Mouse (Mus musculus) limb, embryonic 15.5 days (tissue): ENCODE measurements around the gene Sec14l1. TPM values are rescaled to one million over a fixed set of nuclear protein-coding genes. Genes with fewer than 3 reads are reported as not detected.
"Not testable (repeated sequence)": the region's sequence is repeated elsewhere in the genome, so short reads cannot be mapped to it uniquely, and the experiment has no call there.

Experiments
- ATAC-seq: fragments of 200-750 bp; cut with Nextera tagmentation; 2 replicates; pipeline ENCODE4 v1.8.0; 2017; ENCODE audit warnings: low read depth, moderate TSS enrichment; ENCODE audit not compliant: insufficient number of reproducible peaks, low FRiP score, low TSS enrichment
- H3K27ac ChIP-seq: fragments of 300-500 bp; sonication (generic); 2 replicates; pipeline ENCODE4 v1.5.1; 2015; ENCODE audit warnings: moderate library complexity, mild to moderate bottlenecking, inconsistent platforms
- H3K27me3 ChIP-seq: fragments of 300-500 bp; sonication (generic); 2 replicates; pipeline ENCODE4 v1.6.1; 2015; ENCODE audit warnings: inconsistent platforms
- H3K36me3 ChIP-seq: fragments of 300-500 bp; sonication (generic); 2 replicates; pipeline ENCODE4 v1.6.1; 2015; ENCODE audit warnings: inconsistent platforms
- H3K4me1 ChIP-seq: fragments of 300-500 bp; sonication (generic); 2 replicates; pipeline ENCODE4 v1.6.1; 2015; ENCODE audit warnings: inconsistent platforms
- H3K4me2 ChIP-seq: fragments of 300-500 bp; sonication (generic); 2 replicates; pipeline ENCODE4 v1.6.1; 2015; ENCODE audit warnings: mild to moderate bottlenecking, inconsistent platforms
- H3K4me3 ChIP-seq: fragments of 300-500 bp; sonication (generic); 2 replicates; pipeline ENCODE4 v1.5.1; 2015; ENCODE audit warnings: mild to moderate bottlenecking, inconsistent platforms
- H3K9ac ChIP-seq: fragments of 300-500 bp; sonication (generic); 2 replicates; pipeline ENCODE4 v1.6.1; 2015; ENCODE audit warnings: inconsistent platforms
- H3K9me3 ChIP-seq: fragments of 300-500 bp; sonication (generic); 2 replicates; pipeline ENCODE4 v1.6.1; 2016; ENCODE audit warnings: inconsistent platforms
- WGBS: fragments of 180-500 bp; shearing (Covaris S2); methylation state at CpG from one replicate; pipeline ENCODE4 v1.1.7; 2015; 5-methylcytosine and 5-hydroxymethylcytosine counted together
- polyA plus RNA-seq: library from polyadenylated mRNA; unstranded; fragments of >200 nt; fragmentation: Nextera tagmentation; extraction: Ambion mirVana; gene quantifications from 2 replicates; pipeline ENCODE4 v1.2.1, GENCODE M21; 2015

The Sec14l1 gene
- 59.2 and 69.7 TPM in 2 replicates for polyA plus RNA-seq

DNA sequence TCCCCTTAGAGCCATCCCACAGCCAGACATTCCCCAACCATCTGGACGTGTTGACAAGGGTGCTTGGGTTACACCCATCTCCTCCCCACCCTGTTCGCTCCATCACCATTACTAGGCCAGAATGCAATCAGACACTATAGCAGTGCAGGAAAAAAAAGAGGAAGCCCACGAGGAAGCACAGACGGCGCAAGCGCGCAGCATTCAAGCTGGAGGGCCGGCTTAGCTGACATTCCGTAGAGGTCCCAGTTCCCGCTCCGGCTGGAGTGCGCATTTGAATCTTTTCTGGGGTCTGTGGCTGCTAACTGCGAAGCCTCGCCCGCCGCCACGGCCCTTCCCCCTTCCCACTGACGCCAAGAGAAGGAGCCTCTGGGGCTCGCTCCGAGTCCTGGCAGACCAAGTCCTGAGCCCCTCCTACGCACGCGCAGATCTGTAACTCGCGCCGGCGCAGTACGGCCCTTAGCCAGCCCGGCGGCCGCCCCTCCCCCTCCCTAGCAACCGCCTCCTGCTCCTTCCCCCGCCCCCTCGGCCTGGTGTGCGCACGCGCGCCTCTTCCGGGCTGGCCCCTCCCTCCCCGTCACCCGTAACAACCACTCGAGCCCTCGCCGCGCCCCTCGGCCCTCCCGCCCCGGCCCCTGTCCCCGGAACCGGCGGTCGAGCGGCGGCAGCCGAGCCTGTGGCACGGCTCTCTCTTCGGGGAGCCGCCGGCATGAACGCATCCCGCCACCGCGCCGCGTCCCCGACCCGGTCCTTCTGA, at the start of gene Sec14l1:
Gene Sec14l1, plus strand, starts transcription at position 577 of the 754 bp plus-strand sequence.
- Histone ChIP-seq H3K4me3 (peak within 1 kb of the TSS; percentile 81), H3K4me1 (peaks cover 58% of the 10 kb centered on the region), H3K36me3 (peaks cover 9% of the 10 kb centered on the region; the same call in 1 of the 2 replicates), H3K27me3 (no peaks in the 10 kb centered on the region), H3K9me3 (no peaks in the 10 kb centered on the region), H3K4me2 (peak within 1 kb of the TSS; percentile 66), H3K27ac (peak within 1 kb of the TSS; percentile 99), H3K9ac (peak within 1 kb of the TSS; percentile 87)
- peak; percentile 91 for ATAC-seq
- under 1% methylated on average over 64 of the region's 67 CpGs for WGBS

DNA sequence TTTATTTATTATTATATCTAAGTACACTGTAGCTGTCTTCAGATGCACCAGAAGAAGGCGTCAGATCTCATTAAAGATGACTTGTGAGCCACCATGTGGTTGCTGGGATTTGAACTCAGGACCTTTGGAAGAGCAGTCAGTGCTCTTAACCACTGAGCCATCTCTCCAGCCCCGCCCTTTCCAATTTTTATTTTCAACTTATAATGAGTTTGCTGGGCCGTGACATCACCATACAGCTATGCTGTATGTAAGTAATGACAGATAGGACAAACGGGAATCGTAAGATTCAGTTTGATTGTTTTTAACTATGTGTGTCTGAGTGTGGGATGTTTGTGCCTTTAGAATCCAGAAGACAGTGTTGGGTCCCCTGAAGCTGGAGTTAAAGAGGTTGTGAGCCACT, 49.4 kb upstream of the Sec14l1 start:
- H3K36me3 ChIP-seq, H3K4me2 ChIP-seq, H3K4me3 ChIP-seq, ATAC-seq, H3K27me3 ChIP-seq, H3K4me1 ChIP-seq, H3K9ac ChIP-seq, H3K9me3 ChIP-seq, H3K27ac ChIP-seq: not testable (repeated sequence)
- 83% methylated on average over 5 of the region's 5 CpGs for WGBS

DNA sequence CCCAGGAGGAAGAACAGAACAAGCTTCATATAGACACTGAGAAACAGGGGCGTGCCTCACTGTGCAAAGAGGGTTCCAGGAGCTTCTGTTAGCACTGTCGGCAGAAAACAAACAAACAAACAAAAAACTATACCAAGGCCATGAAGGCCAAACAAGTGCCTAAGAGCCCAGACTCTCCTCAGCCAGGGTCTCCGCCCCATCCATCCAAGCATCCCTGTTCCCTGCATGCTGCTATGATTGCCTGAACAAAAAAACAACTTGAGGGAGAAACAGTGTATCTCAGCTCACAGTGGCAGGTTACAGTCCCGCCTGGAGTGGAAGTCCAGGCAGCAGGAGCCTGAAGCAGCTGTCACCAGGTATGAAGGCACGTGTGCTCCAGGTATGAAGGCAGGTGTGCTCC, 48.2 kb upstream of the Sec14l1 start:
- Histone ChIP-seq H3K4me2 (no peak overlapping the region), H3K9me3 (no peaks in the 10 kb centered on the region), H3K36me3 (no peaks in the 10 kb centered on the region), H3K4me1 (no peaks in the 10 kb centered on the region), H3K4me3 (no peak overlapping the region), H3K27me3 (0 out of 2 replicates have a peak, but pooled peaks cover 7% of the 10 kb centered on the region), H3K9ac (no peak overlapping the region), H3K27ac (no peak overlapping the region)
- WGBS: 70% methylated on average over 5 of the region's 5 CpGs
- ATAC-seq: no peak

DNA sequence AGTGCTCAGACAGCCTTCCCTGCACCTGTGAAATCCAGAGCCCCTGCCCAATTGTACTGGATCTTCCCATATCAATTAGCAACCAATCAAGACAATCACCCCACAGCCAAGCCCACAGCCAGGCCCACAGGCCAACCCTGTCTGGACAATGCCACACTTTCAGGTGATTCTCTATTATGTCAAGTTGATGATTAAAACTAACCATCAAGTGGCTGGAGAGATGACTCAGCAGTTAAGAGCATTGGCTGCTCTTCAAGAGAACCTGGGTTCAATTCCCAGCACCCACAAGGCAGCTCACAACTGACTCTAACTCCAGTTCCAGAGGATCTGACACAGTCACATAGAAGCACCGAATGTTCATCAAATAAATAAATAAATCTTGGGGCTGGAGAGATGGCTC, 46.6 kb upstream of the Sec14l1 start:
- Histone ChIP-seq H3K4me3 (no peak overlapping the region), H3K27me3 (0 out of 2 replicates have a peak, but pooled peaks cover 7% of the 10 kb centered on the region), H3K9me3 (no peaks in the 10 kb centered on the region), H3K4me1 (0 out of 2 replicates have a peak, but pooled peaks cover 3% of the 10 kb centered on the region), H3K4me2 (no peak overlapping the region), H3K36me3 (no peaks in the 10 kb centered on the region), H3K27ac (no peak overlapping the region), H3K9ac (no peak overlapping the region)
- ATAC-seq: no peak
- WGBS: 85% methylated on average over 1 of the region's 1 CpGs

DNA sequence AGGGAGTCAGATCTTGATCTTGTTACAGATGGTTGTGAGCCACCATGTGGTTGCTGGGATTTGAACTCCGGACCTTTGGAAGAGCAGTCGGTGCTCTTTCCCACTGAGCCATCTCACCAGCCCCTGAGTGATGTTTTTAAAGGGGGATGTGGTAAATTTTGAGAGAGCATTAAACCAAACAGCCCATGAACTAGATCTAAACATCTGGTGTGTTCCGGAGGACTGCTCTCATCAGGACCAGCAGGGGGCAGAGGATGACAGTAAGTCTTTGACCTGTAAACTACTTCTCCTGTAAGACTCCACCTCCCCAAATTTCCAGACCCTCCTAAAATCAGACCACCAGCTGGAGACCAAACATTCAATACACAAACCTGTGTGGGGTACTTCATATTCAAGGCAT, 45.9 kb upstream of the Sec14l1 start:
- H3K9ac ChIP-seq: no peak overlapping the region
- WGBS: 74% methylated on average over 3 of the region's 3 CpGs
- H3K36me3 ChIP-seq: no peaks in the 10 kb centered on the region
- no peak overlapping the region for H3K4me2 ChIP-seq
- H3K27ac ChIP-seq: no peak overlapping the region
- ATAC-seq: no peak
- H3K9me3 ChIP-seq: no peaks in the 10 kb centered on the region
- no peak overlapping the region for H3K4me3 ChIP-seq
- H3K27me3 ChIP-seq: 0 out of 2 replicates have a peak, but pooled peaks cover 7% of the 10 kb centered on the region
- H3K4me1 ChIP-seq: 0 out of 2 replicates have a peak, but pooled peaks cover 3% of the 10 kb centered on the region

DNA sequence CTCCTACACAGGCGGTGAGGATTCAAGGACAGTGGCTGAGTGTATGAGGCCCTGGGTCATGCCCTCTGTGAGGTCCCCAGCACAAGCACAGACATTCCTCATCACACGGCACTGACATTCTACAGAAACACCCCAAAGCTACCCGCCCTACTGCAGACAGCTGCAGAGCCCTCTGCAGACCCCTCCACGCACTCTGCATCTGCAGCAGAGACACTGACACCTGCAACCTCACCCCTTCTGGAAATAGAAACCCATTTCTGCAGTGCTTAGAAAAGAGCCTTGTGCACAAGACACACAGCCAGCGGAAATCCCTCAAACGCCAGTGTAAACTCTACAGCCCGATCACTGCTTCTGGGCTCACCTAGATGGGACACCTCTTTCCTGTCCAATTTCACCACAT, 44.3 kb upstream of the Sec14l1 start:
- Histone ChIP-seq H3K36me3 (no peaks in the 10 kb centered on the region), H3K9ac (no peak overlapping the region)
- WGBS: 69% methylated on average over 7 of the region's 7 CpGs

DNA sequence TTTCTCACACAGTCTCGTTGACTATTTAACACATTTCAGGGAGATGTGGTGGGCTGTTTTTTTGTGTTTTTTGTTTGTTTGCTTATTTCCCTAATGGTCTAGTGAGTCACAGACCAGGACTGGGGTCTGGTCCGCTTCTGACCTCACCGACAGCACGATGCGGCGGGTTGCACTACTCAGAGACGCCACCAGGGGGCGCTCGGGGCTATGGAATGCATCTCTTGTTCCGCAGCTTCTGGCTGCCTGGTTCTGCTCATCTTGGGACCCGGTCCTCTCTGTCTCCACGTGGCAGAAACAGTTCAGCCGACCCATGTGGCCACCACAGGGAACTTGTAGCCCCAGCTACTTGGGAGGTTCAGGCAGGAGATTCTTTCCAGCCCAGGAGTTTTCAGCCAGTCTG, 42.8 kb upstream of the Sec14l1 start:
- Histone ChIP-seq H3K27ac (no peak overlapping the region), H3K4me3 (no peak overlapping the region), H3K27me3 (0 out of 2 replicates have a peak, but pooled peaks cover 7% of the 10 kb centered on the region), H3K9me3 (no peaks in the 10 kb centered on the region), H3K4me2 (no peak overlapping the region), H3K36me3 (no peaks in the 10 kb centered on the region), H3K4me1 (peaks cover 10% of the 10 kb centered on the region), H3K9ac (no peak overlapping the region)
- ATAC-seq: peak; percentile 57; the same call in 1 of the 2 replicates
- under 1% methylated on average over 13 of the region's 13 CpGs for whole genome bisulfite sequencing

More for the DNA sequence above, 44.3 kb upstream of the Sec14l1 start:
- H3K27me3 ChIP-seq: 0 out of 2 replicates have a peak, but pooled peaks cover 7% of the 10 kb centered on the region
- H3K27ac ChIP-seq: no peak overlapping the region
- H3K4me1 ChIP-seq: 0 out of 2 replicates have a peak, but pooled peaks cover 3% of the 10 kb centered on the region
- H3K4me3 ChIP-seq: no peak overlapping the region
- ATAC-seq: no peak
- H3K9me3 ChIP-seq: no peaks in the 10 kb centered on the region
- no peak overlapping the region for H3K4me2 ChIP-seq

DNA sequence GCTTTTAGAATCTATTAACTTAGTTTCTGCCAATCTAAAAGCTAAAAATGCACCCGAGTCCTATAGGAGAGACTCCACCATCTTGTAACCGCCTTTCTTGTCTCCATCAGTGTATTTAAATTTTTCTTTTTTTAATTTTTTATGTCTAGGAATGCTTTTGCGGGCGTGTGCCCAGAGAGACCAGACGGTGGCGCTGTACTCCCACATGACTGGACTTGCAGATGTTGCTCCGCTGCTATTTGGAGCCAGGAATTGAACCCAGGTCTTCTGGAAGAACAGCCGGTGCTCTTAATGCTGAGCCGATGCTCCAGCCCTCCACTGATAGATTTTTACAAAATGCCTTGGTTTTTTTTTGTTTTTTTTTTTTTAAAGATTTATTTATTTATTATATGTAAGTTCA, 41.5 kb upstream of the Sec14l1 start:
- Histone ChIP-seq H3K9me3 (no peaks in the 10 kb centered on the region), H3K27ac (no peak overlapping the region), H3K27me3 (0 out of 2 replicates have a peak, but pooled peaks cover 7% of the 10 kb centered on the region), H3K4me1 (peaks cover 23% of the 10 kb centered on the region), H3K4me2 (no peak overlapping the region), H3K9ac (no peak overlapping the region), H3K36me3 (peaks cover 7% of the 10 kb centered on the region; the same call in 1 of the 2 replicates), H3K4me3 (no peak overlapping the region)
- ATAC-seq: no peak
- 94% methylated on average over 9 of the region's 9 CpGs for WGBS

DNA sequence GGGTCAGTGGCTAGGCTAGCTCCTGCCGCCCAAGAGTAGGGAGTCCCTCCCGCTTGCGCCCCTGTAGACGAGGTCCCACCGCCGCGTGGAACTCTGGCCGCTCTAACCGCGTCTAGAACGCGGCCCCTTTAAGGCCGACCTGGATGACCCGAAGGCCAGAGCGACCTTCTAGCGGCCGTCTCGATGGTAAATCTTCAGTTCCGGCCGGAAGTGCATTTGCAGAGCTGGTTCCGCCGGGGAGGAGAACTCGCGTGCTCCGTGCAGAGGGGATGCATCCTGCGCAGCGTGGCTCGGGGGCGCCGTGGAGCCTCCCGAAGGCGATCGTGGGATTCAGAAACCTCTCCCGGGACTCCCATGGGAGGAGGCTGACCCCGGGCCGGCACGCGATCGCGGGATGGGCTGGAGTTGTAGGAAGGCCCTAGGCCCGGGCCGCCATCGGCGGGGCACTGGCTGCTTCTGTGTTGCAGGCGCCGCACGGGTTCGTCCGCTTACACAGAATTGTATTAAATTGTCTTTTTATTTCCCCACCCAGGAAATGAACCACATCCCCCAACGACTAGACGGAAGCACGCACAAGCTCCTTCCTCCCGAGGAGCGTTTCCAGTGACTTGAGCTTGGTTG, 38.3 kb upstream of the Sec14l1 start:
- H3K27me3 ChIP-seq: no peaks in the 10 kb centered on the region
- no peaks in the 10 kb centered on the region for H3K9me3 ChIP-seq
- peak overlapping the region; percentile 69 for H3K4me3 ChIP-seq
- peak overlapping the region; percentile 80 for H3K27ac ChIP-seq
- 0 out of 2 replicates have a peak, but pooled peaks have one; percentile 37 for ATAC-seq
- H3K4me1 ChIP-seq: peaks cover 39% of the 10 kb centered on the region
- H3K4me2 ChIP-seq: peak overlapping the region; percentile 85
- H3K36me3 ChIP-seq: peaks cover 34% of the 10 kb centered on the region
- H3K9ac ChIP-seq: peak overlapping the region; percentile 67
- WGBS: 0% methylated on average over 54 of the region's 54 CpGs

DNA sequence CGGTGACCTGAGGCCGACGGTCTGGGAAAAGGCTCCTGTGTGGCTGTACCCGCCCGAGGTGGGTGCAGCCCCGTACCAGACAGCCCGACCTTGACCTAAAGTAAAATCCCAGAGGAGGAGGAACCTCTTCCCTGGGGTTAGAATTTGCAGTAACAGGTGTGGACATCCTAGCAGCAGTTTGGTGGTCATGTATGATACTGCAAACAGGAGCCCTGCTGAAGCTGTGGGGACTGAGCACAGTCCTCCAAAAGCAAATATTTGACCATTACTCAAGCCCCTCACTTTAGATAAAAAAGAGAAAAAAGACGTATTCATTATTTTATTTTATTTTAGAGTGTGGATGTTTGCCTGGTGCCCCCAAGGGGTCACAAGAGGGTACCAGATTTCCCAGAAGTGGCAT, 37.7 kb upstream of the Sec14l1 start:
- 4% methylated on average over 8 of the region's 8 CpGs for WGBS
- H3K4me1 ChIP-seq: peaks cover 44% of the 10 kb centered on the region
- H3K9me3 ChIP-seq: no peaks in the 10 kb centered on the region
- peaks cover 34% of the 10 kb centered on the region for H3K36me3 ChIP-seq
- no peaks in the 10 kb centered on the region for H3K27me3 ChIP-seq
- peak overlapping the region; percentile 85 for H3K4me2 ChIP-seq
- ATAC-seq: no peak
- peak overlapping the region; percentile 67 for H3K9ac ChIP-seq
- peak overlapping the region; percentile 69 for H3K4me3 ChIP-seq
- H3K27ac ChIP-seq: peak overlapping the region; percentile 80; the same call in 1 of the 2 replicates

DNA sequence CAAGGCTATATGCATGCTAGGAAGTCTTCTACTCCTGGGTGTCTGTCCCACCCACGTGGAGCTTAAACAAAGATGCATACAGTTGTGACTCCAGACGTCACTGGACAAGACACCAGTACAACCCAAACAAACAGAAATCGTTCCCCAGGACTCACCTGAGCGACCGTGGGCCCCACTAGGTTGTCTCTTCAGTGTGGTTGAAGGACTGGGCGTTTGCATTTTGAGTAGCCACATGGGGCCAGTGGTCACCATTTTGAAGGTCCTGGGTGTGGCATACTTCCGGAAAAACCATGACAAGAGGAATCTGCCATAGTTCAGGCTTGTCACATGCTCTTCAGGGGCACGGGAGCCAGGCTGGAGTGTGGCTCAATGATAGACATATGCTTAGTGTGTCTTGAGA, 37.1 kb upstream of the Sec14l1 start:
- no peaks in the 10 kb centered on the region for H3K27me3 ChIP-seq
- H3K9me3 ChIP-seq: no peaks in the 10 kb centered on the region
- H3K4me3 ChIP-seq: peak overlapping the region; percentile 69
- peaks cover 47% of the 10 kb centered on the region for H3K4me1 ChIP-seq
- H3K27ac ChIP-seq: no peak overlapping the region
- peaks cover 34% of the 10 kb centered on the region for H3K36me3 ChIP-seq
- H3K4me2 ChIP-seq: peak overlapping the region; percentile 85
- peak overlapping the region; percentile 67 for H3K9ac ChIP-seq
- ATAC-seq: no peak
- WGBS: 80% methylated on average over 8 of the region's 8 CpGs
